Mouse (Mus musculus): Measurements from ENCODE around the gene Babam2.

DNA sequence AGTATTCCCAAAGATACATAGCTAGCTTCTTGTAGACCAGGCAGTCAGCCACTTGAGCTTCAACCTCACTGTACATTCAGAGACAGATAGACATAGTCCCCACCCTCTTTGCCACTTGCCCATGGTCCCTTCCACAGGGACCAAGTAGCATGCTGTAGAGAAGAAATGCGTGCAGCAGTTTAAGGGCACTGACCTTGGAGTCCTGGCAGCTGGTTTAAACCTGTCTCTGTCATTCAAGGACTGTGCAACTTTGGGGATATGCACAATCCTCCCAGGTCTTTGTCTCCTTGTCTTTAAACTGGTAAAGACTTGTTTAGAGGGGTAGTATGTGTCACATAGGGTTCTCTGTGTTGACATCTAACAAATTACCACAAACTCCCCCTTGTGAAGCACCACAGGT lies 364.4 kb downstream of the Babam2 start:
- TF ChIP-seq CTCF (IDR thresholded peaks at IDR 0.05; ENCODE audit: low read depth) = no peak
- no peak for TF ChIP-seq EP300 (IDR thresholded peaks at IDR 0.05; ENCODE audit: low read depth)

Measured in liver, postnatal 0 days (tissue).